Mouse (Mus musculus): ENCODE results near the gene Epha1. TPM values are rescaled to one million over a fixed set of nuclear protein-coding genes. Genes with fewer than 3 reads are reported as not detected.

Epha1 gene
- total and polyA plus RNA-seq, 3 experiments = not detected

GRCm38 (mm10) chr6:42318293-42318692 is 54.8 kb downstream of the Epha1 start:
- no peak for DNase-seq (ENCODE audit: extremely low read depth)
- in situ Hi-C loops (cut with MboI; ENCODE audit: low pct_ligation_motif_present, low pct_unique_long_range_greater_than_20kb, low sequenced_read_pairs) = no loop called here
- no peaks in the 10 kb centered on the region for H3K4me1 ChIP-seq (ENCODE audit: control insufficient read depth in 1 of 2, insufficient read depth in 2 of 2)
- no peaks in the 10 kb centered on the region for H3K9me3 ChIP-seq (replicated peaks; ENCODE audit: low read length)
- H3K79me2 ChIP-seq (replicated peaks; ENCODE audit: control insufficient read depth, extremely low read depth, insufficient read depth, poor library complexity, severe bottlenecking) = no peaks in the 10 kb centered on the region
- no peaks in the 10 kb centered on the region for H3K36me3 ChIP-seq (replicated peaks in 1 of 2; ENCODE audit: control insufficient read depth in 1 of 2, insufficient read depth in 1 of 2, low read length in 1 of 2)
- no peak for TF ChIP-seq MYC (IDR thresholded peaks at IDR 0.05; ENCODE audit: low read depth, low read length)
- no peak for TF ChIP-seq E2F4 (IDR thresholded peaks at IDR 0.05; ENCODE audit: insufficient replicate concordance, low read depth, low read length)
- no peak for TF ChIP-seq GABPA (IDR thresholded peaks at IDR 0.05; ENCODE audit: insufficient replicate concordance, low read depth, low read length)
- TF ChIP-seq ETS1 (conservative IDR thresholded peaks at IDR 0.05; ENCODE audit: low read depth, low read length) = no peak
- TF ChIP-seq RCOR1 (conservative IDR thresholded peaks at IDR 0.05; ENCODE audit: low read depth, low read length) = no peak
- no peak for TF ChIP-seq BHLHE40 (IDR thresholded peaks at IDR 0.05; ENCODE audit: low read depth, low read length)
- no peak for TF ChIP-seq JUND (conservative IDR thresholded peaks at IDR 0.05; ENCODE audit: low read depth, low read length)
- TF ChIP-seq HCFC1 (IDR thresholded peaks at IDR 0.05; ENCODE audit: low read depth, low read length) = no peak
- no peak overlapping the region for H3K4me3 ChIP-seq (replicated peaks in 1 of 3; ENCODE audit: low read depth in 2 of 3, low read length in 2 of 3, poor library complexity in 1 of 3)
- peaks cover 18% of the 10 kb centered on the region for H3K27me3 ChIP-seq (replicated peaks)
- H3K4me2 ChIP-seq (ENCODE audit: insufficient read depth, low read depth, poor library complexity, severe bottlenecking) = no peak overlapping the region
- dilution Hi-C loops (cut with MboI; ENCODE audit: extremely low pct_ligation_motif_present, extremely low pct_unique_long_range_greater_than_20kb, low sequenced_read_pairs) = no loop called here
- H3K9ac ChIP-seq (ENCODE audit: insufficient read depth, low read depth) = no peak overlapping the region
- H3K27ac ChIP-seq (ENCODE audit: insufficient read depth, low read depth) = no peak overlapping the region

GRCm38 (mm10) chr6:42310427-42311053 is 62.5 kb downstream of the Epha1 start:
- Histone ChIP-seq H3K79me2 (replicated peaks; ENCODE audit: control insufficient read depth, extremely low read depth, insufficient read depth, poor library complexity, severe bottlenecking) (no peaks in the 10 kb centered on the region), H3K4me1 (ENCODE audit: control insufficient read depth in 1 of 2, insufficient read depth in 2 of 2) (peaks cover 0 to 7% of the 10 kb centered on the region in 2 experiments; a peak in 2 of 4 replicates), H3K4me3 (replicated peaks in 1 of 3; ENCODE audit: low read depth in 2 of 3, low read length in 2 of 3, poor library complexity in 1 of 3) (no peak overlapping the region), H3K27me3 (replicated peaks) (no peaks in the 10 kb centered on the region), H3K27ac (ENCODE audit: insufficient read depth, low read depth) (no peak overlapping the region), H3K4me2 (ENCODE audit: insufficient read depth, low read depth, poor library complexity, severe bottlenecking) (no peak overlapping the region), H3K36me3 (replicated peaks in 1 of 2; ENCODE audit: control insufficient read depth in 1 of 2, insufficient read depth in 1 of 2, low read length in 1 of 2) (no peaks in the 10 kb centered on the region), H3K9ac (ENCODE audit: insufficient read depth, low read depth) (no peak overlapping the region), H3K9me3 (replicated peaks; ENCODE audit: low read length) (no peaks in the 10 kb centered on the region)
- TF ChIP-seq TCF12 (IDR thresholded peaks at IDR 0.05; ENCODE audit: low read depth, low read length) (no peak), ZC3H11A (IDR thresholded peaks at IDR 0.05; ENCODE audit: low read depth, low read length) (no peak), RAD21 (IDR thresholded peaks at IDR 0.05; ENCODE audit: low read depth, low read length) (no peak), ZKSCAN1 (IDR thresholded peaks at IDR 0.05; ENCODE audit: borderline replicate concordance, low read depth, low read length) (no peak)
- peak; percentile 6 for DNase-seq (ENCODE audit: extremely low read depth)
- in situ Hi-C loops (cut with MboI; ENCODE audit: low pct_ligation_motif_present, low pct_unique_long_range_greater_than_20kb, low sequenced_read_pairs) (no loop called here), dilution Hi-C loops (cut with MboI; ENCODE audit: extremely low pct_ligation_motif_present, extremely low pct_unique_long_range_greater_than_20kb, low sequenced_read_pairs) (no loop called here)

All from CH12.LX (cell line).